Mouse (Mus musculus) spleen, adult 12 weeks (tissue): ENCODE results near the gene Vmn2r98.
"Not testable (repeated sequence)": the region's sequence is repeated elsewhere in the genome, so short reads cannot be mapped to it uniquely, and the experiment has no call there.

ENCODE experiments used
- DNase-seq: peaks from one replicate; pipeline ENCODE4 v3.0.0; 2022; ENCODE audit warnings: low spot score

The Vmn2r98 gene

DNA sequence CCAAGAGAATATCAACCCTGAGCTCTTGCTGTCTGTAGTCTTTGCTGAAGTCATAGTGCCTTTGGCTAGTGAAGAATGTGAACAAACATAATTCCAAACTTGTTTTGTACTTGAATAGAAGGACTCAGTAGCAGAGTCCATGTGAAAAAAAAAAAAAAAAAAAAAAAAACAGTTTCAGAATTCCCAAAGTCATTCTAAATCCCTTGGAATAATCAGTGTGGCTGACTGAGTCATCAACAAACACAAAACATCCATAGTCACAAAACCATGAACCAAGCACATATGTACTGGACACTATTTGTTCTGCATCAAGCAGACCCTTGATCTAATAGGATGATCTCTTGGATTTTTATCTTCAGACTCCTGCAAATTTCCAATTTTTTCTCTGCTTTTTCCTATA is at the start of gene Vmn2r98:
TSS of gene Vmn2r98 (plus strand) at position 301 of the 400 bp plus-strand sequence.
- not testable (repeated sequence) for DNase-seq

DNA sequence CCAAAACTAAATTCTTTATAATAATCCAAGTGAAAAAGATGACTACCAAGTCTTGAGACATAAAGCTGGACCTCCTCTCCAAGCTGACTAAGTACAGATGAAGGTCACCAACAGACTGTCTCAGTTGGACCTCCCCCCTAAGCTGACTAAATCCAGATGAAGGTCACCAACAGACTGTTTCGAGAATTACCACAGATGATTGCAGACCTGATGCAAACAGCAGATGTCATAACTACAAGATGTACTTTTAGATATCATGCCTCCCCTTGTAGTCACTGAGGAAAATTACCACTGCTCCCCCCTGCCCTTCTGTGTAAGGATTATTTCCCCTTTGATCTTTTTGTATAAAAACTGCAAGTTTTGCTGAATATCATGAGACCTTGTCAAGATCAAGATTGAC is 21.8 kb upstream of the Vmn2r98 start:
- DNase-seq: not testable (repeated sequence)

- DNase-seq: no peak
Observed at GRCm38 (mm10) chr17:19031962-19032361, 21.3 kb upstream of the Vmn2r98 start.

GRCm38 (mm10) chr17:19032721-19033120 is 20.5 kb upstream of the Vmn2r98 start:
- no peak for DNase-seq
